Mouse (Mus musculus) liver, adult 2 months (tissue): ENCODE measurements around the gene Tmco5. TPM values are rescaled to one million over a fixed set of nuclear protein-coding genes. Genes with fewer than 3 reads are reported as not detected.

Experiments
- DNase-seq: peaks from one replicate; pipeline ENCODE4 v3.0.0-alpha.2; 2011; ENCODE audit warnings: low read depth, low spot score; ENCODE audit errors: extremely low read depth
- H3K27ac ChIP-seq: fragments of 200-500 bp; replicated peaks from 2 replicates; pipeline ENCODE4 v1.5.1; 2012; ENCODE audit warnings: low read depth, mild to moderate bottlenecking, control low read depth, inconsistent platforms, low read length; ENCODE audit not compliant: insufficient read depth
- H3K27me3 ChIP-seq: fragments of 200-500 bp; 2 replicates; pipeline ENCODE4 v1.6.1; 2012; ENCODE audit warnings: mild to moderate bottlenecking, moderate library complexity, low read length, inconsistent platforms; ENCODE audit not compliant: control insufficient read depth, insufficient read depth
- H3K36me3 ChIP-seq: fragments of 200-500 bp; 2 replicates; pipeline ENCODE4 v1.6.1; 2012; ENCODE audit warnings: low read length, inconsistent platforms; ENCODE audit not compliant: control insufficient read depth, insufficient read depth
- H3K4me1 ChIP-seq: fragments of 200-500 bp; 2 replicates; pipeline ENCODE4 v1.6.1; 2011; ENCODE audit warnings: low read length; ENCODE audit not compliant: control insufficient read depth, insufficient read depth
- H3K4me3 ChIP-seq: fragments of 200-500 bp; 2 replicates; pipeline ENCODE4 v1.5.1; 2011; ENCODE audit warnings: low read depth, mild to moderate bottlenecking, control low read depth, low read length, moderate library complexity; ENCODE audit not compliant: insufficient read depth
- H3K79me2 ChIP-seq: fragments of 200-500 bp; 2 replicates; pipeline ENCODE4 v1.6.1; 2012; ENCODE audit warnings: inconsistent platforms, mild to moderate bottlenecking, low read length, moderate library complexity; ENCODE audit not compliant: control insufficient read depth, insufficient read depth
- H3K9ac ChIP-seq: fragments of 200-500 bp; 2 replicates; pipeline ENCODE4 v1.6.1; 2012; ENCODE audit warnings: low read depth, mild to moderate bottlenecking, control low read depth, inconsistent platforms, low read length
- CTCF ChIP-seq: fragments of 200-500 bp; IDR thresholded peaks from 2 replicates; pipeline ENCODE4 v1.5.1; 2011; ENCODE audit warnings: low read depth, low read length, control low read depth
- POLR2A ChIP-seq: fragments of 200-500 bp; IDR thresholded peaks from 2 replicates; pipeline ENCODE4 v1.6.1; 2011; ENCODE audit warnings: low read length, control low read depth; ENCODE audit not compliant: insufficient read depth; ENCODE audit errors: extremely low read depth
- WGBS: fragments of 180-500 bp; shearing (Covaris S2); methylation state at CpG from one replicate; pipeline ENCODE4 v1.1.7; 2018; 5-methylcytosine and 5-hydroxymethylcytosine counted together
- polyA plus RNA-seq: library from polyadenylated mRNA; depleted of rRNA; stranded (reverse); fragments of >200 nt; gene quantifications from 2 replicates; pipeline ENCODE4 v1.2.3, GENCODE M21; 2012
- total RNA-seq: library from RNA; depleted of rRNA; stranded (reverse); fragments of >200 nt; gene quantifications from 2 replicates; pipeline ENCODE4 v1.2.3, GENCODE M21; 2014

Gene Tmco5
- total and polyA plus RNA-seq, 2 experiments = not detected

- TF ChIP-seq CTCF (no peak), POLR2A (no peak)
- H3K36me3 ChIP-seq = no peaks in the 10 kb centered on the region
- no peak overlapping the region for H3K4me3 ChIP-seq
- no peaks in the 10 kb centered on the region for H3K79me2 ChIP-seq
- H3K4me1 ChIP-seq = no peaks in the 10 kb centered on the region
- 59% methylated on average over 5 of the region's 5 CpGs for WGBS
- H3K27ac ChIP-seq = no peak overlapping the region
- H3K27me3 ChIP-seq = no peaks in the 10 kb centered on the region
- DNase-seq = no peak
- H3K9ac ChIP-seq = no peak overlapping the region
Measured at GRCm38 (mm10) chr2:116852249-116852648, 26.2 kb upstream of the Tmco5 start.

GRCm38 (mm10) chr2:116858703-116859102, 19.8 kb upstream of the Tmco5 start:
- H3K27ac ChIP-seq = no peak overlapping the region
- no peaks in the 10 kb centered on the region for H3K4me1 ChIP-seq
- TF ChIP-seq CTCF = no peak
- TF ChIP-seq POLR2A = no peak
- no peak overlapping the region for H3K9ac ChIP-seq
- H3K79me2 ChIP-seq = no peaks in the 10 kb centered on the region
- DNase-seq = no peak
- H3K27me3 ChIP-seq = no peaks in the 10 kb centered on the region
- no peaks in the 10 kb centered on the region for H3K36me3 ChIP-seq
- no peak overlapping the region for H3K4me3 ChIP-seq
- 82% methylated on average over 6 of the region's 6 CpGs for WGBS

GRCm38 (mm10) chr2:116876955-116877615, 1.4 kb upstream of the Tmco5 start:
- no peak overlapping the region for H3K4me3 ChIP-seq
- H3K36me3 ChIP-seq = no peaks in the 10 kb centered on the region
- H3K27ac ChIP-seq = no peak overlapping the region
- no peak for DNase-seq
- TF ChIP-seq POLR2A (no peak), CTCF (no peak)
- no peak overlapping the region for H3K9ac ChIP-seq
- no peaks in the 10 kb centered on the region for H3K79me2 ChIP-seq
- no peaks in the 10 kb centered on the region for H3K4me1 ChIP-seq
- no peaks in the 10 kb centered on the region; the same call in 1 of the 2 replicates for H3K27me3 ChIP-seq
- 56% methylated on average over 9 of the region's 9 CpGs for WGBS

- no peak for DNase-seq
- no peaks in the 10 kb centered on the region for H3K4me1 ChIP-seq
- H3K79me2 ChIP-seq = no peaks in the 10 kb centered on the region
- no peak overlapping the region for H3K27ac ChIP-seq
- no peaks in the 10 kb centered on the region; the same call in 1 of the 2 replicates for H3K27me3 ChIP-seq
- WGBS = 81% methylated on average over 3 of the region's 3 CpGs
- H3K9ac ChIP-seq = no peak overlapping the region
- TF ChIP-seq POLR2A = no peak
- no peak for TF ChIP-seq CTCF
- H3K36me3 ChIP-seq = no peaks in the 10 kb centered on the region
- no peak overlapping the region for H3K4me3 ChIP-seq
Measured at GRCm38 (mm10) chr2:116879730-116880129, 1.2 kb downstream of the Tmco5 start.

GRCm38 (mm10) chr2:116893316-116893987, 15.0 kb downstream of the Tmco5 start:
- Histone ChIP-seq H3K9ac (no peak overlapping the region), H3K79me2 (no peaks in the 10 kb centered on the region), H3K27me3 (no peaks in the 10 kb centered on the region), H3K4me1 (no peaks in the 10 kb centered on the region), H3K4me3 (no peak overlapping the region), H3K36me3 (no peaks in the 10 kb centered on the region), H3K27ac (no peak overlapping the region)
- TF ChIP-seq CTCF (no peak), POLR2A (no peak)
- no peak for DNase-seq
- 43% methylated on average over 14 of the region's 14 CpGs for WGBS

- Histone ChIP-seq H3K4me1 (no peaks in the 10 kb centered on the region), H3K36me3 (no peaks in the 10 kb centered on the region), H3K4me3 (no peak overlapping the region), H3K79me2 (no peaks in the 10 kb centered on the region), H3K27me3 (no peaks in the 10 kb centered on the region), H3K9ac (no peak overlapping the region), H3K27ac (no peak overlapping the region)
- peak; percentile 59 for TF ChIP-seq CTCF
- TF ChIP-seq POLR2A = no peak
- WGBS = 16% methylated on average over 9 of the region's 9 CpGs
- peak; percentile 29 for DNase-seq
Measured at GRCm38 (mm10) chr2:116893988-116894363, 15.5 kb downstream of the Tmco5 start.
